Mouse (Mus musculus): ENCODE data around the gene Osbpl10. TPM values are rescaled to one million over a fixed set of nuclear protein-coding genes. Genes with fewer than 3 reads are reported as not detected.
"Not testable (repeated sequence)": the region's sequence is repeated elsewhere in the genome, so short reads cannot be mapped to it uniquely, and the experiment has no call there.

Osbpl10 gene
- total RNA-seq, 1 experiment from 2014 or later: 7.7 TPM

- no peak for DNase-seq
Measured at GRCm38 (mm10) chr9:114985741-114986140, 7.4 kb downstream of the Osbpl10 start.

- no peak for DNase-seq
Measured at GRCm38 (mm10) chr9:114986361-114986760, 8.0 kb downstream of the Osbpl10 start.

DNA sequence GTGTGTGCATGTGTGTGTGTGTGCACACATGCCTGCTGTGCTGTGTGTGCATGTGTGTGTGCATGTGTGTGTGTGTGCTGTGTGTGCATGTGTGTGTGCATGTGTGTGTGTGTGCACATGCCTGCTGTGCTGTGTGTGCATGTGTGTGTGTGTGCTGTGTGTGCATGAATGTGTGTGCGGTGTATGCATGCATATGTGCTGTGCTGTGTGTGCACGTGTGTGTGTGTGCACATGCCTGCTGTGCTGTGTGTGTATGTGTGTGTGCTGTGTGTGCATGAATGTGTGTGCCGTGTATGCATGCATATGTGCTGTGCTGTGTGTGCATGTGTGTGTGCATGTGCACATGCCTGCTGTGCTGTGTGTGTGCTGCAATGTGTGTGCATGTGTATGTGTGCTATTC is 9.7 kb downstream of the Osbpl10 start:
- no peak for DNase-seq

DNA sequence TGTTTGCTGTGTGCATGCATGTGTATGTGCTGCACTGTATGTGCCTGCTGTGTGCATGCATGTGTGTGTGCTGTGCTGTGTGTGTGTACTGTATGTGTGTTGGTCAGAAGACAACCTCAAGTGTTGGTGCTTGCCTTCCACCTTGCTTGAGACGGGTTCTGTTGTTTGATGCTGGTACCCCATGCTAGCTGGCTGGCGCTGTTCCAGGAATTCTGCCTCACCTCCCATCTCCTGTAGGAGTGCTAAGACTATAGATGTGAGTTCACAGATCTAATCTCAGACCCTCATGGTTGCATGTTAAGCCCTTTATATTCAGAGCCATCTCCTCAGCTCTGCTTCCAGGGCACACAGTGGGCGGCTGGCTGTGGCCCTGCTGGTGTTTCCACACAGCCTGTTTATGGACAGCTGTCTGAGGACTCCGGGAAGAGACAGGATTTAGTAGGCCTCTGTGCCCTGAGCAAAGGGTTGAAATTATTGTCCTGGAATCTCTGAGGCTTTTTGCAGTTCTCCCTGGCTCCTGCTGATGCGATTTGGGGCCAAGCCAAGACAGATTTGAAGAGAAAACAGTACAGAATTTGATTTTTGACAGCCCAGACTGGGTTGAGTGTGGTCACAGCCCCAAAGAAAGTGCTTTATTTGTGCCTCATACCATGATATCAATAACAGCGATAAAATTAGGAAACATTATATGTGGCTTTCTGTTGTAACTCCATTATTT is 10.4 kb downstream of the Osbpl10 start:
- no peak for DNase-seq

- no peak for DNase-seq
Measured at GRCm38 (mm10) chr9:114990421-114990820, 12.1 kb downstream of the Osbpl10 start.

- DNase-seq: no peak
Measured at GRCm38 (mm10) chr9:114992528-114992927, 14.2 kb downstream of the Osbpl10 start.

- no peak for DNase-seq
Measured at GRCm38 (mm10) chr9:114995250-114995649, 16.9 kb downstream of the Osbpl10 start.

GRCm38 (mm10) chr9:114995716-114996115 is 17.3 kb downstream of the Osbpl10 start:
- no peak for DNase-seq

DNA sequence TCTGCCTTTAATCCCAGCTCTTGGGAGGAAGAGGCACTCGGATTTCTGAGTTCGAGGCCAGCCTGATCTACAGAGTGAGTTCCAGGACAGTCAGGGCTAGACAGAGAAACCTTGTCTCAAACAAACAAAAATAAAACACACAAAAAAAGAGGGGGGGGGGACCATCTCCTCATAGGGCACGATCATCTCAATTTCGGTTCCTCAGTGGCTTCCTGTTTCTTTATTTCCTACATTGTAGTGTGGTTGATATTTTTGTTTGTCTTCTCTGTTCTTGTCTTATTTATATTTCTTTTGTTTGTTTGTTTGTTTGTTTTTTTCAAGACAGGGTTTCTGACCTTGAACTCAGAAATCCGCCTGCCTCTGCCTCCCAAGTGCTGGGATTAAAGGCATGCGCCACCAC is 18.1 kb downstream of the Osbpl10 start:
- DNase-seq: no peak

DNA sequence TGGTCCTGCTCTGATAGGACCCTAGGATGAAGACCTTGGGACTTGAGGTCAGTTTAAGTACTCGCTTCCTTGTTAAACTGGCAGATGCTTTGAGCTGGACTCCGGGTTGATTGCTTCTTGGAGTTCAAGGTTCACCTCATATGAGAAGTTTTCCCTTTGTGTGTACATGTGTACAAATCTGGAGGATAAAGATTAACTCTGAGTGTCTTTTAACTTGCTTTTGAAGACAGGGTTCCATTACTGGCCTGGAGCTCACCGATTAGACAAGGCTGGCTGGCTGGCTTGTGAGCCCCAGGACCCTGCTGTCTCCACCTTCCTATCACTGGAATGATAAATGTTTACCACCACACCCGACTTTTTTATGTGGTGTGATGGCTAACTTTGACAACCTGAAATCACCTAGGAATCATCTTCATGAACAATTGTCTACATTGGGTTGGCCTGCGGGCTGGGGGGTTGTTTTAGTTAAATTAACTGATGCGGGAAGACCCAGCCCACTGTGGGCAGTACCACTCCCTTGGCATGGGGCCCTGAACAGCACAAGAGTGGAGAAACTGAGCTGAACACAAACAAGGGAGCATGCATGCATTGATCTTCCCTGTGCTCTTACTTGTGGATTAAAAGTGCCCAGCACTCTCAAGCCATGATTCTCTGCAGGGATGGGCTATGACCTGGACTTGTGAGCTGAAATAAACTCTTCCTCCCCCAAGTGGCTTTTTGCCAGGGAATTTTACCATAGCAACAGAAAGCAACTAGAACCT is 20.8 kb downstream of the Osbpl10 start:
- DNase-seq: no peak

GRCm38 (mm10) chr9:114999771-115000146 is 21.4 kb downstream of the Osbpl10 start:
- no peak for DNase-seq

DNA sequence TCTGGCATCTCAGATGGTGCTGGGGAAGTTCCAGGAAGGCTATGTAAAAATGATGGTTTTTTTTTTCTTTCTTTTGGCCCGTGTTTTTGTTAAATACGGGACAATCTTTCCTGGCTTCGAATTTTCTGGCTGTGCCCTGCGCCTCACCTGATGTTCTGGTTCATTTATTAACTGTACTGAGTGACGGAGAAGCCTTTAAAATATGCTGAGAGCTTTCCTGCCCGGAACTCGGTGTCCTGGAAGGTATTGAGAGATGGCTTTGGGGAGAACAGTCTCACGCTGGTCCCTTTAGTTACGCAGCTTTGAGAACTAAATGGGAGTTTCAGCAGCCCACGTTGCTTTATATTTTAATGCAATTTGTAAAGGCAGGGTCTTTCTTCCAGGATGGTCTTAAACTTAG is 27.1 kb downstream of the Osbpl10 start:
- no peak for DNase-seq

GRCm38 (mm10) chr9:115007776-115008175 is 29.4 kb downstream of the Osbpl10 start:
- DNase-seq: no peak

- no peak for DNase-seq
Measured at GRCm38 (mm10) chr9:115008194-115008593, 29.8 kb downstream of the Osbpl10 start.

- no peak for DNase-seq
Measured at GRCm38 (mm10) chr9:115012367-115012766, 34.0 kb downstream of the Osbpl10 start.

DNA sequence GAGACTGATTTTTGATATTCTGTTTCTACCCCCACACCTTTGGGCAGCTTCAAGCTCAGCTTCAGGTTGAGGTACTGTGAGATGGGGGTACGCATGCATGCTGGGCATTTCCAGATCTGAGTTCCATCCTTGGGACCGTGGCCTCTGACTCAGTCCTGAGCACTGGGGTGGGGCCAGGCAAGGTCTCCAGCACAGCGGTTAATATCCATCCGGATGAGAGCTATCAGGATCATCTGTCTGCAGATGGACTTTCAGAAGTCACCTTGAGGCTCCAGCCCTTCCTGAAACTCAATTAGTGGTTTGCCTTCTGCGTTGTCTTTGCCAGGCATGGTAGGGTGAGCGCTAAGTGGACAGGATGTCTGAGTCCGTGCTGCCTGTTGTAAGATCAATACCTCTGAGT is 41.8 kb downstream of the Osbpl10 start:
- DNase-seq: peak; percentile 13

DNA sequence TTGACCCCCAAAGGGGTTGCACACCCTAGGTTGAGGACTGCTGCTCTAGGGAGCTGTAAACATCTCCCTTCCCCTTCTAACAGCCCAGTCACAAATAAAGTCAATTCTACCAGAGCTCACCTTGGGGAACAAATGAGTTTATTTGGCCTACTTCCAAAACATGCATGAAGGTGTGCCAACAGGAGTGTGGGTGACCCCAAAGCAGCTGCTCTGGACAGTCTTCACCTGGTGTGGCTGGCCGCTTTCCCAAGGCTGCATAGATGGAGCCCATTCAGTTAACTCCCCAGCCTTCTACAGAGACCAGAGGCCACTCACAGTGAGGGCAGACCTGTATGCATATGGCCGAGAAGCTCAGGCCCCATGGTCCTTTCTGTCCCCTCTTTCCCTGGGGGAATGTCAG is 43.0 kb downstream of the Osbpl10 start:
- no peak for DNase-seq

DNA sequence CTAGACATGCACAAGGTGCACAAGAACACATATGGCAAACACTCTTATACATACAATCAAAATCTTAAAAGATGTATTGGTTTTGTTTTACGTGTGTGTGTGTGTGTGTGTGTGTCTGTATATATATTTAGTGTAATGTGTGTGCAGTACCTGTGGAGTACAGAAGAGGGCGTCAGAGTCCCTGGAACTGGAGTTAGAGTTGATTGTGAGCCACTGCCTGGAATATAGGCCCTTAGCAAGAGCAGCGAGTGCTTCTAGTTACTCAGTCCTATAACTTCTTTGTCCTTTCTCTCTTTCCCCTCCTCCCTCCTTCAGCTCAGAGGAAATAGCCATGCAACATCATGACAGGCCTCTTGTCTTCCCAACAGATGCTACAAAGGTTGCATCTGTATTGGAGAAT is 44.8 kb downstream of the Osbpl10 start:
- DNase-seq: no peak

DNA sequence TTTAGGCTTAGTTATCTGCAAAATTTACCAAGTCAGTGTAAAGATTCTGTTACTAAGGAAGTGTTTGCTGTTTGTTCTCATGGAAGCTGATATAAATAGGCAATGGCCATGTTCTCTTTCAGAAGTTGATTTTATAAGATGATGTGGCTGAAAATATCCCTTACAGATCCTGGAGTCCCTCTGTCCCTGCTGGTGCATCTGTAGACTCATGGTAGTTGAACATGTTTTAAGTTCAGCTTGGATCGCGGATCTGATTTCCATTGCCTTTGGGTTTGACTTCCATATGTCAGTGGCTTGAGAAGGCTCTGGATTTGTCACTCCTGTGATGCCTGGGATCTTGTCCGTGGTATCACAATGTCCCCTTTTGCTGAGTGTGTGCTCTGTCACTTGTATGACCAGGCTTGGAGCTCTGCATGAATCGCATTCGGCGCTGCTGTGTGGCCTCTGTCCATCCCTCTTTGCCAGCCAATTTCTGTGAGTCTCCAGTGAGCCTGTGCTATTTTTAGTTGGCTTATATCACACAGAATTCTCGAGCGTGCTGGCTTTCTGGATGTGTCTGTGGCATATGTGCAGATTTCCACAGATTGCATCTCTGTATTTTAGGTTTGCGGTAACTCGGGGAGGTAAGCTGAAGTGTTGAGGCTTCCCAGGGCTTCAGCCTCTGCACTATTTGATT is 45.5 kb downstream of the Osbpl10 start:
- no peak for DNase-seq

GRCm38 (mm10) chr9:115029307-115029706 is 50.9 kb downstream of the Osbpl10 start:
- DNase-seq: no peak

GRCm38 (mm10) chr9:115030581-115030980 is 52.2 kb downstream of the Osbpl10 start:
- DNase-seq: no peak

- not testable (repeated sequence) for DNase-seq
Measured at GRCm38 (mm10) chr9:115031046-115031445, 52.7 kb downstream of the Osbpl10 start.

DNA sequence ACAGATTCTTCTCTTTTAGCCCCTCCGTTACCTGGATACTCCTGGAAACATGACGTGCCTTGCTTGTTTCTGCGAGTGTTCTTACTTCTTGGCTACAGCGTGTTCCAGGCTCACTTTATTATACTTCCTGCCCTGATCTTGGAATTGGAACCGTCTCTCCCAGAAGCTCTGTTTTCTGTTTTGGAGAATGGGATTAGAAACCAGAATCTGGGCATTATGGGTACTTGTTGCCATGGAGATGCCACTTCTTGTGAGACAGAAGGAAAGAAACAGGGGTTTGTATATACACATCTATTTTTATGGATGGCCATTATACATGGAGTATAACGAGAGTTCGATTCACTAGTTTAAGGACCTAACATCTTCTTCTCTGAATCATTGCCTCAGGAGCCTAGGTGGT is 54.4 kb downstream of the Osbpl10 start:
- no peak for DNase-seq

Measured in adrenal gland, postnatal 25 days (tissue).